Mouse (Mus musculus): ENCODE measurements around the gene Heatr9. TPM values are rescaled to one million over a fixed set of nuclear protein-coding genes. Genes with fewer than 3 reads are reported as not detected.
"Not testable (repeated sequence)": the region's sequence is repeated elsewhere in the genome, so short reads cannot be mapped to it uniquely, and the experiment has no call there.

Gene Heatr9
- not detected for total RNA-seq (2021)
- long read RNA-seq = 0 reads

DNA sequence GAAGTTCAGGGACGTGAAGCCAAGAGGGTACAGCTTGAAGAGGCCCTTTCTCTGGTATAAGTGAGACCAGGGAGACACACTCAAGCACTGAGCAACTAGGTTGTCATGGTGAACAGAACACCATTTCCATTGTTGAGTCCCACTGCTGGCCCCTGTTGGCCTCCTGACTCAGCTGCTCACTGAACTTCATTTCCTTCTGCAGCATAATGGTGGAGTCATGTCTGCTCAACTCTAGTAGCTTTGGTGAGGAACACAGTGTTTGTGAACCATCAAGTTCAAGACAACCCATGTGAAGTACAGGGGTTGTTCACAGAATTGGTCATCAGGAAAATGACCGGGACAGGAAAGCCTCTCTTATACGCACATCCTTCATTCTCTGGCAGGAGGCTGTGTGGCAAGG lies at the start of gene Heatr9:
TSS of gene Heatr9 (minus strand) at position 101 of the 400 bp plus-strand sequence.
- DNase-seq (ENCODE audit: low spot score in 2 of 2) = no peak

DNA sequence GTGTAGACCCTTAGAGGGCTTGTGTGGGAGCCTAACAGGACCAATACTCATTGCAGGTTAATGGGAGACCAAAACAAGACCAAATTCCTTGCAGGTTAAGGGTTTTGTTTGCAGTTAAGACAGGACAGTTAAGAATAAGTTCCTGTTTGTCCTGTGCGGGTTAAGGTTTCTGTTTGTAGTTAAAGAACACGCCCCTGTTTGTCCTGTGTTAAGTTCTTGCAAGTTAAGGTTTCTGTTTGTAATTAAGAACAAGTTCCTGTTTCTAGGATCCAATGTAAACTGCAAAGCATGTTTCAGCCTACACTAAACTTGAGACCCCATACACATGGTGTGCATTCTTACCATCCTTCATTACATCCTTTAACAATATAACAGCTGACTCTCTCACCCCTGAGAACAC lies 48.2 kb upstream of the Heatr9 start:
- no peak for DNase-seq (ENCODE audit: low spot score in 2 of 2)

DNA sequence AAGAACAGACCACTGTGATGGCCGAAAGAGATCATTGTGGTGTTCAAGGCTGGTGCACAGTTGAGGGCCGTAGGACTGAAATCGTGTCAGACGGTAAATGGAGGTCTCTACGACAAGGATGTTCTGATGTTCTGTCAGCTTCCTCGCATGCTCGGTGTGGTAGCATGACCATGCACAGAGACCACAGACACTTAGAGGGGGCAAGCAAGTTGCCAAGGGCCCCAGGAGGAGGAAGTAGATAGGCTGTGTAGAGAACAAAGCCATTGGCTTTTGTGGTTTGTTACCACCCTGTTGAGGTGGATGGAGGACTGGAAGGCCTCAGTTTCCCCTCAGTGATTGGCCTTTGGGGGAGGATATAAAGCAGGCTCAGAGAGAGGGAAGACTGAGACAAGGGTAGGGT lies 47.3 kb upstream of the Heatr9 start:
- DNase-seq (ENCODE audit: low spot score in 2 of 2) = no peak

DNA sequence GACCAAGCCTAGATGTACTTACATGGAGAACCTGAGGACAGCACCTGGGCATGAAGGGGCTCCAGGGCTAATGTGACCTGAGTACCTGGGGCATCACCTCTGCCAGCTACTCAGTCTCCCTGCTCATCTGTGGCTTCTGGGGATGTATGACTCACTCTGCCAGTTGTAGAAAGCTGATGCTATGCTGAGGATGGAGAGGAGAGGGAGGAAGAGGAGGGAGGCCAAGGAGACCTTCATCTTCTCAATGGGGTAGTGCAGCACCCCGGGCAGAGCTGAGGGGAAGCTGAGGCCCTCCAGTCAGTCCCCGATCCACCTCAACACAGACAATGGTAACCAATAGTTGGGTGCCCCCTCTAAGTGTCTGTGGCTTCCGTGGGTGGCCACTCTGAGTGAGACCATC lies 46.8 kb upstream of the Heatr9 start:
- DNase-seq (ENCODE audit: low spot score in 2 of 2) = no peak

DNA sequence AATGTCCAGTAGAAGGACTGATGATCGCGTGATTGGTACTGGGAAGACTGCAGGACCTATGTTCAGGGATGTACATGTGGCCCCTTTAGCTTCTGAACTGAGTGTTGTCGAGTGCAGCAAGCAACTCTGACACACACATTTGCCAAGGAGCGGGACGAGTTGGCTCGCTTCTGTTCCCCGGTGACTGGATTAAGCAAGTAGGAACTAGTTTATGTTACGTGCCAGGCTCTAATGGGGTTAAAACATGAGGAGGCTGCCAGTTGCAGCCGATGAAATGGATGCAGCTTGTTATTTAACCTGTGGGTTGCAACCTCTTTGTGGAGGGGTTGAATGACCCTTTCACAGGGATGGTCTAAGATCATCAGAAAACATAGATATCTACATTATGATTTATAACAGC lies 46.1 kb upstream of the Heatr9 start:
- no peak for DNase-seq (ENCODE audit: low spot score in 2 of 2)

DNA sequence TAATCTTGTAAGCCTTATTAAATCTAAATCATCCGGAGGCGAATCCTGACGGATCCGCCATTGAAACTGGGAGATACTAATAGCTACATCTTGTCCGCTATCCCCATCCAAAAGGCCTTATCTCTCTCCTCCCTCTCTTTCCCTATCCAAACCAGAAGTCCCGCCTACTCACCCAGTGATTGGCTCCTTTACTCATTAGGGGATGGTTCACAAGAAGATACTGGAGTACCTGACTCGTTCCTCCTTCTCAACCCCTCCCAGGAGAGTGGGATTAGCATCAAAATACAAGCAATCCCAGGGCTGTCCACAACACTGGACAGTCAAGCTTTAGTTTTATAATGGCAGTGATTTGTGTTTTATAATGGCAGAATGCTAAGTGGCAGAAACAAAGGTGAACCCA lies 45.3 kb upstream of the Heatr9 start:
- DNase-seq (ENCODE audit: low spot score in 2 of 2) = no peak

DNA sequence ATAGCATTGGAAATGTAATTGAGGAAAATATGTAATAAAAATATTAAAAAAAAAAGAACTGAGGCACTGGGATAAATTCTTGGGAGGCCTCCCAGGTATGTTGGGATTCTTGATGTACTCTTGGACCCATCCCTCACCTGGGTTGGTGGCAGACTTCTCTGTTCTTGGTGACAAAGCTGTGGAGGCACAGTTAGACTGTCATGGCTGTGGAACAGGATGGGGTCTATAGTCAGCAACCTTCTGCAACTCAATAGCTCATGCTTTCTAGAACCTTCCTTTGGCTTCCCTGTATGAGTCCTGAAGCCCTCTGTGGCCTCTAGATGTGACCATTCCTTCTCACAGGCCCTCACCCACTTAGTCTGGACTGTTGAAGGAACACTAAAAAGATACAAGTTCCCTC lies 44.6 kb upstream of the Heatr9 start:
- DNase-seq (ENCODE audit: low spot score in 2 of 2) = no peak

DNA sequence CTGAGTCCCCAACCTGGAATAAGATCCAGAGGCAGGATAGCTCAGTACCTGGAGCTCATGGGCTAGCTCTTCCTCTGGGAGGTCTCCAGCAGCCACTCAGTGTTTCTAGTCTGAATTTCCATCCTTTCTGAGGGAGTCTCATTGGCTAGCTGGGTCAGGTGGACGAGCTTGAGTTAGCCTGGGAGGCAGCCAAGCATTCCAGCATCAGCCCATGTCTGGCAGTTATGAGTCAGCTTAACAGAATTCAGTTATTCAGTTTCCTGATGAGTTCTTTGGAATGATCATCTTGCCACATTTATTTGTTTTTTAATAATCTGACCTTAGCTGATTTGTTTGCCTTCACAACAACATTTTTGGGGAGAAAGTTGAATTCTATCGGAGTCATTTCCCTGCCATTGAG lies 41.8 kb upstream of the Heatr9 start:
- peak in 1 of 2 experiments; percentile 14 for DNase-seq (ENCODE audit: low spot score in 2 of 2)

DNA sequence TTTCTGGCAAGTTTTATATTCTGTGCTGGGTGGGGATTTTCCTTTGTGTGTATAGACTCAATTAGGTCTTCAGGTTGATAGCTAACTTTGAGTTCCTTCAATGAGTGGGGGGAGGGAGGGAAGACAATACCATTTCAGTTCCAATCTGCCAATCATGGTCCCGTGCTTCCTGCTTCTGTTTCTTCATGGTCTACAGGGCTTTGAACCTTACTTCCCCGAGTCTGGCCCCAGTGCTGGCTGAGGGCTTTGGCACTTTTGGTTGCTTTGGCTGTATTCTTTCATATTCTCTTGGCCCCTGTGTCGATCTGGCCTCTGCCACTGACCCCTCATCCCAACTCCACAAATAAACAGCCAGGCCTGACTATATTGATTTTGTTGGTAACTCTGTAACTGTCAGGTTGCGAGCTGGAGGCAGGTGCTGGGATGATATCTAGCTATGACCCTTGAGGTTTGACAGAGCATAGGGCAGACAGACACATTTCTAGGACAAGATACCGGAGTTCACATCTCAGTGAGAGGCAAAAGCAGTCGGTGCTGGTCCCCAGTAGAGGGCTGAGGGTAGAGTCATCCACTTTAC lies 40.4 kb upstream of the Heatr9 start:
- DNase-seq (ENCODE audit: low spot score in 2 of 2) = no peak

DNA sequence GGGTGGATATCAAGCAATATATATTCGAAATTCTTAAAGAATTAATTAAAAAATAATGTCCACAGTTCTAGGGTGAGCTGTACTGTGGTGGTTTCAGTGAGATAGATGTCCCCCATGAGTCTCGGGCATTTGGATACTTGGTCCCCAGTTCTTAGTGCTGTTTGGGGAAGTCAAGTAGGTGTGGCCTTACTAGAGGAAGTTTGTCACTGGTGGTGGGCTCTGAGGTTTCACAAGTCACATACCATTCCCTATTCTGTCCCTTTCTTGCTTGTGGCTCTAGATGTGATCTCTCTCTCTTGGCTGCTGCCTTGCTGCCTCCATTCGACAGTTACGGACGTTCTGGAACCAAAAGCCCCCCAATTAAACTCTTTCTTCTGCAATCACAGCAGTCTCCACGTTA lies 38.4 kb upstream of the Heatr9 start:
- no peak for DNase-seq (ENCODE audit: low spot score in 2 of 2)

DNA sequence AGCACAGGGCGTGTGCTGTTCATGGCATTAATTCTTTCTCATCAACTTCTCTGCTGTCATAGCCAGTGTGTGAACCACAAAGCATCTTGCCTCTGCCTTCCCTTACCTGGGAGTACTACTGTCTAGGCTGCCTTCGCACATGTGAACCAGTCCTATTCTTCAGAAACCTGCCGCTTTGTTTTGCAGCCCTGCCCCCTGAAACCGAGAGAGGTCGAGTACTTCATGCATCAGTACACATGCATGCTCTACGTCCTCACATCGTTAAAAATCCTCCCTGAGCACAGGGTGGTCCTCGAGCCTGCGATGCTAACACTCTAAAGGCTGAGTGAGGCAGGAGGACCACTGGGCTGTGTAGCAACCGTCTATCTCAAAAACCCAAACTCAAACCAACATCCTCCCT lies 35.1 kb upstream of the Heatr9 start:
- DNase-seq (ENCODE audit: low spot score in 2 of 2) = no peak

DNA sequence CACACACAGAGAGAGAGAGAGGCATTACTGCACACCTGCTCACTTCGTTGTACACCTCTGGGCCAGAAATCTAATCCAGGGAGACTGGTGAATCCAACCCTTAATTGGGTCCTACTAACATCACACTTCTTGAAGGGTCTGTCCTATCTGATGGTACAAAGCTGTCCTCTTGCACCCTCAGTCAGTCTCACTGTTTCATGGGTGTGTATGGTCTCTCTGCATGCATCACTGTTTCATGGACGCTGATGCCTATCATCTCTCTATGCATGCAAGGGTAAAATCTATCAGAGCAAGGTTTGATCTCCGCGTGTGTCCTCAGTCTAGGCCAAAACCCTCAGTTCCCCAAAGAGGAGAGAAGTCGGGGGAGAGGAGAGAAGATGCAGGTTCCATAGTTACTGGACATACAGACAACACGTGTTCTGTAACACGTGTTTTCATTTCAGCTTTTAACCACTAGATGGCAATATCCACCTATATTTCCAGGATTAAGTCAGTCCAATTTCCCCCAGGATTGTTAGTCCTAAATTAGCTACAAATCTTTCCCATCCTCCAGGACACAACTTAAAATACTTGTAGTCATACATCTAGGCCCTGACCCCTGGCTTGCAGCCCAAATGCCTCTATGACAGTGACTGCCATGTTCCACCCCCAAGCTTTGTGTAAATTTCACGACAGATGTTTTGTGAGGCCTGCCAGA lies 34.3 kb upstream of the Heatr9 start:
- DNase-seq (ENCODE audit: low spot score in 2 of 2) = peak; percentile 24 to 40

DNA sequence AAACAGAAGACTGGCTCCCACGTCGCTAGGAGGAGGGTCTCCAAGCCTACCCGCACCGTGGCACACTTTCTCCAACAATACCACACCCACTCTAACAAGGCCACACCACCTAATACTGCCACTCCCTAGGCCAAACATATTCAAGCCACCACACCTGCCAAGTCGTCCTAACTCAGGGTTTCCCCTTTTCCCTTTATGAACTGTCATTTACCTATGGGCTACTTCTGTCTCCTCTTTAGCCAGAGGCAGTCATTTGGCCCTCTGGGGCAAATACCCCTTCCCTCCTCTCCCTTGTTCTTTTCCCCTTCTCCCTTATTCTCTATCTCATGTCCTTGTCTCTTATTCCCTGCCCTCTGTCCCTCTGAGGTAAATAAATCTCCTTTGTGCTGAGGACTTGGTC lies 29.7 kb upstream of the Heatr9 start:
- DNase-seq (ENCODE audit: low spot score in 2 of 2) = no peak

DNA sequence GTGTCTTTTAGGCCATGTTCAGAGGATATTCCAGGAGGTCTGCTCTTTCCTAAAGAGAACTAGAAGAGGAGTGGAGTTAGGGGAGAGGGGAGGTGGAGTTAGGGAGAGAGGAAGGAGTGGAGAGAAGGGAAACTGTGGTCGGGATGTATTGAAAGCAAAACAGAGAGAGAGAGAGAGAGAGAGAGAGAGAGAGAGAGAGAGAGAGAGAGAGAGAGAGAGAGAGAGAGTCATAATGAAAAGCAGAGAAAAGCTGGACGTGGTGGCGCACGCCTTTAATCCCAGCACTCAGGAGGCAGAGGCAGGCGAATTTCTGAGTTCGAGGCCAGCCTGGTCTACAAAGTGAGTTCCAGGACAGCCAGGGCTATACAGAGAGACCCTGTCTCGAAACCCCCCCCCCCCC lies 29.1 kb upstream of the Heatr9 start:
- not testable (repeated sequence) for DNase-seq (ENCODE audit: low spot score in 2 of 2)

DNA sequence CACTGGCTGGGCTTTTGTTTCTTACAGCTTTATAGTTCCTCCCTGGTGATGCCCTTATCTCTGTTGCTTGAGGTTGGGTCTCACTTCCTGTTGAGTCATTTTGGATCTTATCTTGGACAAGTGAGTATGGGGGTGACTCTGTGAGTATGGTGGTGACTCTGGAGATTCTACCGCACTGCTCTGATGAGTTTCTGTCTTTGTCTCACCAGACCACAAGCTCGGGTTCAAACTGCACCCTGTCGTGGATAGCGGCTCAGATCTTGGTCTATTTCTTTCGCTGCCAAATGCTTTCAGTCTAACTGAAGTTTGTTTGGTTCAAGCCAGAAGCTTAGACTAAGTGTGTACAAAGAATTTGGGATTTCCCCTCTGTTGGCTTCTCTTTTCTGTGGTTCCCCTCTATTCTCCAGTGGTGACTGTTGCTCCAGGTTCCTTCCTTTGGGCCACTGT lies 28.2 kb upstream of the Heatr9 start:
- no peak for DNase-seq (ENCODE audit: low spot score in 2 of 2)

DNA sequence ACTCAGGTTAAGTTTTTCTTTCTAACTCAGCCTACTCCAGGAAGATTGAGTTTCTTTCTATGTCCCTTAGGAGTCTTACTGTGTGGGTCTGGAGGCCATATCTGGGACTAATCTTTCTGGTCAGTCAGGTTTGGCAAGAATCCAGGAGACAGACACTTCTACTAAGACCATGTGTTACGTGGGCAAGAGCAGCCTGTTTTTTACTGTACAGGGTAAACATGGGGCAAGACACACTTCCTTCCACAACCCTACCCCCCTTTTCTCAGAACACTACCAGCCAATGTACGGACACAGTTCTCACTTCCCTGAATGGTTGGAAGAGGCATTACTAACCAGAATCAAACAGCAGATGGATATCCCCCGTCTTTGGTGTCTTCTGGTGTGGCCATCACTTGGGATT lies 22.2 kb upstream of the Heatr9 start:
- DNase-seq (ENCODE audit: low spot score in 2 of 2) = no peak

DNA sequence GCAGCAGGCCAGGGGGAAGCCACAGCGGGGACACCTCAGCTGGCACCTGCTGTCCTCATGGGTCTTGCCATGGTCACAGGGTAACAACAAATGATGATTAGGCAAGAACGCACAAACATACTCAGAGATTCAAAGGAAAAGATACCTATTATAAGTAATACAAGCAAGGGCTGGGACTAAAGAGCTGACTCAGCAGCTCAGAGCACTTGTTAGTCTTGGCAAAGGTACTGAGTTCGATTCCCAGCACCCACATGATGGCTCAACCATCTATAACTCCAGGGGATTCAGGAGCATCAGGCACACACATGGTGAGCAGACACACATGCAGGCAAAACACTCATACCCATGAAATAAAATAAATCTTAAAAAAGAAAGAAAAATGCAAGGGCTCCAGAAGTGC lies 19.4 kb upstream of the Heatr9 start:
- no peak for DNase-seq (ENCODE audit: low spot score in 2 of 2)

DNA sequence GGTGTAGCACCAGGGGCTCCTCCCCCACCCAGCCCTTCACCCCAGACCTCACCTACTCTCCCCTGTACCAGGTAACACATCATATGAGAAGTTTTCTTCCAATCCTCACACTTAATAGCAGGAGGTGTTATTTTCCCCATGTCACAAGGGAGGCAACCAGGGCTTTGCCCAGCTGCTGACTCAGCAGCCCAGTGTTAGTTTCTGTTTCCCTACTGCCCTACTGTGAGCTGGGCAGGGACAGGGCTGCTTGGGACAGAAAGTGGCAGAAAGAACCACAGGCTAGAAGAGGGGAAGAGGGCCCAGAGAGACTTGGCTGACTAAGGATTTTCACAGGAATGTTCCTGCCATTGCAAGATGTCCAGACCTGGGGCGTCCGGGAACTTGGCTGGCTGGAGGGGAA lies 19.0 kb upstream of the Heatr9 start:
- DNase-seq (ENCODE audit: low spot score in 2 of 2) = no peak

DNA sequence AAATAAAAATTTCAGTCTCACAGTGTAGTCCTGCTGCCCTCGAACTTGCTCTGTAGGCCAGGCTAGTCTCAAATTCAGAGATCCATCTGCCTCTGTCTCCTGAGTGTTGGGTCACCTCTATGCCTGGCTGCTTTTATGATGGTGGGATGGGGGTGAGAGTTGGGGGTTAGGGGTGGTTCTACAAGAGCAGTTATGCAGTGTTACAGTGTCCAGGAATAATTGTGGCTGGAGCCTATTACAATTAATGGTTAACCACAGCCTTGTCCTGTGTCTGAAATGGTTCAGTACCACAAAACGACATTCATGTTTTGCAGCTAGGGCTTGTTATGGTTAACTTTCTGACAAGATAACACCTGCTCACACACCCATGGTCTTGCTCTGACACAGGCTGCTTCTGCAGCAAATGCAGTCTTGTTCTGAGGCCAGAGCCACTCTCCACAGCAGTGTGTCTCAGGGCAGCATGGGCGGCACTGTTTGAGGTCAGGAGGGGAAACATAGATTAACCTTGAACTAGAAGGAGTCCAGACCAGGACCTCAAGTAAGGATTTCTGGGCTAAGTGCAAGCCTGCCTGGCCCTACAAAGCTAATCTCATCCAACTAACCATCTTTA lies 16.8 kb upstream of the Heatr9 start:
- DNase-seq (ENCODE audit: low spot score in 2 of 2) = no peak

DNA sequence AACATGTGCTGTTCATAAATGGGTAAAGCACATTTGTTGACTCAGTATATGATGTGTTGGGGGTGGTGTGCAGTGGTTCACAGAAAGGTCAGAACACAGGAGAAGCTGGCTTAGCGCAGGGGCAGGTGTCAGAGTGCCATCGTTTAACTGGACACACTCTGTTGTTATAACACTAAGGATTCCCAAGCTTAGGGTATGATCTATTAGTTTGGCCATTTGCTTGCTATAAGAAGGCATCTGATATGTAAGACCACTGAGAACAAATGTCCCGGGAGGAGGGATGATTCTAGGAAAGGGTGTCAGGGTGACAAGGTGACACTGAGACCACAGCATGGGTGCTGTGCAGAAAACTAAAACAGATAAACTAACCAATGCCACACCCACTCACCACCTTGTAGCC lies 14.9 kb upstream of the Heatr9 start:
- no peak for DNase-seq (ENCODE audit: low spot score in 2 of 2)

DNA sequence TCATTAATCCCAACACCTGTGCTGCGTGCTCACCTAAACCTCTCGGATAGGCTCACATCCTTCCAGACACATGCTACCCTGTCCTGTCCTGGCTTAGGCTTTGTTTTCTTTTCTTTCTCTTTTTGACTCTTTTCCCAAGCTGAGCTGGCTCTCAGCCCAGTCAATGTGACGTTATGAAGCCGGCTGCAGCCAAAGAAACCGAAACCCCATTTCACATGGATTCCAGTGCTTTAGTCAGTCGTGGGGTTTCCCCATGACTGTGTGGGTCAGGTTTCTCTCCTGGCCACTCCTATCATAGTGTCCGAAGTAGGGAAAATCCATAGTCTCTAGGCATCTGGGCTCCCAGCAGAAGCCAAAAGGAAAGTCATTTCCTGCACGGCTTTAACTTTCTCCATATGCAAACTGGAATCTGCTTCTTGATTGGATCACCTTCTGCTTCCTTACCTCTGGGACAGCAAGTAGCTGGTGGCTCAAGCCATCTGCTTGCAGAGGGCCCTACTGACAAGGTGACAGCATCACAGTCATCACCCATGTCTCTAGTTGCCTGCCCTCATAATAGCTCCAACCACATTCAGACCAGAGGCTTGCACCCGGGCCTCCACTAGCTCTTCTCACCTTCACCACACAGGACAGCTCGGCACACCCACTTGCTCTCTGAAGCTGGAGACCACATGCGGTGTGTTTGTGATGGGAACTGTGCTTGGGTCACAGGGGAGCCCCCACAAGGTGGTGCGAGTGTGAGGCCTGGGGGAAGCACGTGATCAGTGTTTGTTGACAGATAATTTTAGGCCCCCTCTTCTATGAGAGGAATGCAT lies 12.8 kb upstream of the Heatr9 start:
- DNase-seq (ENCODE audit: low spot score in 2 of 2) = peak; percentile 70 to 73

DNA sequence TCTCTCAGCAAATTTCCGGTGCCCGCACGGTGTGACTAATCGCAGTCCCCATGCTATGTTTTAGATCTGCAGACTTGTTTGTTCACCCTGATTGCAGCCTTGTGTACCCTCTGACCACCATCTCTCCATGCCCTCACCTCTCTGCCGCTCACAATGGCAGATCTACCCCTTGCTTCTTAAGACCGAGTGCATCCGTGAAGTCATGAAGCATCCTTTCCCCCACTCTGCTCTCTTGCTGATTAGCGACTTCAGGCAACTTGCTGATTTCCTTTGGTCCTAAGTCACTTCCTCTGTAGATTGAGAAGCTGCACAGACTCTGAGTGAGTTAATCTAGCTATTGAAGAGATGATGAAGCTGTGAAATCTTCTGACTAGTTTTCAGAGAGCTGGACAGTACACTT lies 12.2 kb upstream of the Heatr9 start:
- DNase-seq (ENCODE audit: low spot score in 2 of 2) = no peak
